Mouse (Mus musculus) embryo, embryonic 11 days (tissue): Measurements from ENCODE around the gene Rab25.

ENCODE experiments used
- DNase-seq: peaks from one replicate; pipeline ENCODE4 v3.0.0-alpha.2; 2015

Rab25 gene

DNA sequence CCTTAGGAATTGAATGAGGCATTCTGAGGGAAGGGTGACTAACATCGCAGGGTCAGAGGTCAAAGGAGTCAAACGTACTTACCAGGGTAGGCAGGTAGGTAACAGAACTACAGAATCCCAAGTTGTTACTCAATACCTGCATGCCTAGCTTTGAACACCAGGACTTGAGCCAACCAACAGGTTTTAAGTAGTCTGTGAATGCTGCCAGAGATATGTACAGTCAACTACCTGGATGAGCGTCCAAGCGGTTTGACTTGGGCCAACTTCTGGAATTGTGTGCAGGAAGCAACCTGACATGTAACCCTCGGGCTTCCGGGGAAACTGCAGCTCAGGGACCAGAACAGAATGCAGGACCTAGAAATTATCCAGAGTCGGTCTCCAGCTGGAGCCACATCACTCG is 25.1 kb downstream of the Rab25 start:
- DNase-seq = no peak

DNA sequence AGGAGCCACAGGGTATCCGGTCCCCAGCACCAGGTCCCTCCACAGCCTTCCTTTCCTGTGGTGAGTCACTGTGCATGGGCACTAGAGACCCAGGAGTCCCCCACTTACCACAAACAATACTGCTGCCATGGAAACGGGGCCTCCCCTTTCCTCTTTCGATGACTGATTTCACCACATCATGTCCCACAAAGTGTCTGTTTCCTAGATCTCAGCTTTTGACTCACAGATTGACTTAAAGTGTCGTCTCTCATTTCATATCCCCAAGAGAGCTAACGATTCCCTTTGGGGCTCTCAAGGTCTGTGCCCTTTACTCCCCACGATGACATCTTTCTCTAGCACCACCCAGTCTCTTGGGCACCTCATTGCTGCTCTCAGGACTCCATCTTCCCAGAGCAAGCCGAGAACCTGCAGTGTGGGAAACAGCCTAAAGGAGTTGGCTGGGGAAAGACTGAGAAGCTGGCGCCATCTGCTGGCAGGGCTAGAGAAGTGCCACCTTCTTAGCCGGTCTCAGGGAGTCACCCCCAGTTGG is 26.2 kb downstream of the Rab25 start:
- DNase-seq = peak; percentile 82

DNA sequence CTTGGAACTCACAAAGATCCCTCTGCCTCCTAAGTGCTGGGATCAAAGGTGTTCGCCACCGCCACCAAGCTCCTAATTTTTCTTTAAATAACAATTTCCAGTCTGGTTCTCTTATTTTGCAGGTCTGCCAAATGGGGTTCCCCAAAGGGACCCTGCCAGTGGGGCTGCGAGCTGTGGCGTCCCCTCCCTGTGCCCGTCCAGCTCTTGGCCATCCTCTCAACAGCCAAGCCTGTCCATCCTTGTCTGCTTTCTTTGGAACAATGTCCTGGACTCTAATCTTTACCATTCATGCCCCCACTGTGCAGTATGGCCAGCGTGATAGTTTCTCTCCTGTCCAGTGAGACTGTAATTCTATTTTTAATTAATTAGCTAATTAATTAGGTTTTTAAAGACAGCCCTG is 26.9 kb downstream of the Rab25 start:
- no peak for DNase-seq

DNA sequence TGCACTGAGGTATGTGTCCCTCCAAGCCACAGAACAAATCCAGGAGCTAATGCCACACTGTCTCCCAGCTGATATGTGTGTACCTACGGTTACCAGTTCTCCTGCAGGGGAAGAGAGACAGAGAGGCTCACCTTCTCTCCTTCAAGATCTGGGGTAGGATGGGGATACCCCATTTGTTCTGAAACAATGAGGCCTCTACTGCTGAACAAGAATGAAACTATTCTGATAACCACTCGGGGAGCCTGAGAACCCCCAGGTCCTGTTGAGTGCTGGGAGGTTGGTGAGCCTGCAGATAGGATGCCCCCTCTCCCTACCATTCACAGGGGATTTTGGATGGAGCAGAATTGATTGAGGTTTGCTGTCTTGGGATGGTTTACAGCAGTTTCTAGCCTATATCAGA is 28.0 kb downstream of the Rab25 start:
- no peak for DNase-seq

DNA sequence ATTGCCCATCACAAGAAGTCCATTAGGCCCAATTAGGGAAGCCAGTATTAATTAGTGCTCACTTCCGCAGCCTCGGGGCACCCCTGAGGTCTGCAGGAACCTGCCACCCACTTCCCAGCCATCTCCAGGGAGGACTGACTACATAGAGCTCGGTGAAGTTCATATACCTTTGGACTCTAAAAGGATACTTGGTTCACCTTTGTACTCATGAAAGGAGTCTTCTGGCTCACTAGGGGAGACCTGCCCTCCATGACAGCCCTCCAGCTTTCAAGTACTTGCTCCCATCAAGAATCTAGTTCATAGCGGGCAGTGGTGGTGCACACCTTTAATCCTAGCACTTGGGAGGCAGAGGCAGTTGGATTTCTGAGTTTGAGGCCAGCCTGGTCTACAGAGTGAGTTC is 29.7 kb downstream of the Rab25 start:
- no peak for DNase-seq

DNA sequence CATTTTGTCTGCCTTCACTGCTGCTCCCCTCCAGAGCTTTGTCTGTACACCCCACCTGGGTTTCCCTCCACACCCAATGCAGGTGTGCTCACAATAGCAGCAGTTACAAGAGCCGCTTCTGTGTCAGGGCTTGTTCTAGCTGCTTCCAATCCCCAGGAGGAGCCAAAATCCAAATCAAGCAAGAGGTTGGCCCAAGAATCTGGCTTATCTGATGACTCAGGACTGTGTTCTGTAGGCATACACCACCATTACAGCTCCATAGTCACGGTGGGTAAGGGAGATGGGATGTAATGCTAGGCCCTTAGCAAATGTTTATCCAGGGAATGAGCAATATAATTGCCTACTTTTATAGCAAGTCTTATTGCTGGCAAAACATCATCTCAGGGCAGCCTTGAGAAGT is 31.7 kb downstream of the Rab25 start:
- no peak for DNase-seq

DNA sequence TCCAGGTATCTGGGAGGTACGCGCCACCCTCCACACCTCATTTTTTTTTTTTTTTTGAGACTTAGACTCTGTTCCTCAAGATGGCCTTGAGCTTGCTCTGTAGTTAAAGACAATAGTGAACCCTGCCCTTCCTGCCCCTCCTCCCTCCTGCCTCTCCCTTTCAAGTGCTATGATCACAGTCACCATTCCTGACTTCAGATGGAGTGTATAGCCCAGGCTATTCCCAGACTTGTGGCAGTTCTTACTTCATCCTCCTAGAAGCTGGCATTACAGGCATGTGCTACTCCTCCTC is 33.1 kb downstream of the Rab25 start:
- no peak for DNase-seq

DNA sequence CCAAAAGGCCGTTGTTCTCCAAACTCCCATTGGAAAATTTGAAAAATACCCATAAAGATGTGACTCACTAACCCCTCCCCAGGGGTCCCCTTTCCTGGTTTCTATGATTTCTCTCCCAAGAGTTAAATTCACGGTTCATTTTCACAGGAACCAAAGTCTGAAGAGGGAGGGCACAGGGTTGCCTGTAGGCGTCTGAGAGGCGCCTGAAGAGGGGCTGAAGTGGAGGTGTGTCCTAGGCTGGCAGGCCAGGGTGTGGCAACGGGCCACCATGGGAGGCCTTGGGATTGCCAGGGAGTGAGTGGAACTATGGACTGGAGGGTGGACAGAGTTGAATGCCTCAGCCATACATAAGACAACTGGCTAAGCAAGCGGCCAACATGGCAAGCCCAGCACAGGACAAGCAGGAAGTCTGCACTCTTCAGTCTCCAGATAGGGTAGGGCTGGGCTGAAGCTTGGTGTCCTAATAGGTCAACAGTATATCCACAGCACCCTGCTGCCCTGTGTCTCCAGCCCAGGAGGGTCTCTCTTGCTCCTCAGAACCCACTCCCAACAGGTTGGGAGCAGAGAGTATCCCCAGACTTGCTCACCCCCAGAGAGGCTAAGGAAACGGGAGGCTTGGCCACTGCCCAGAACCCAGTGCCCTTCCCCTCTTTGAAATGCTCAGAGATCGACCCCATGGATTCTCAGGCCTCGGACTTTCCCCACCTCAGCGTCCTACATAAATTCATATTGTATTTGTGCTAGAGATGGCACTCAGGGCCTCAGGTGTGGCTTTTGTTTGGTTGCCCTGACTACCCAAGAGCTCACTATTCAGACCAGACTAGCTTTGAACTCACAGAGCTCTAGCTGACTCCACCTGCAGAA is 33.6 kb downstream of the Rab25 start:
- DNase-seq = no peak

DNA sequence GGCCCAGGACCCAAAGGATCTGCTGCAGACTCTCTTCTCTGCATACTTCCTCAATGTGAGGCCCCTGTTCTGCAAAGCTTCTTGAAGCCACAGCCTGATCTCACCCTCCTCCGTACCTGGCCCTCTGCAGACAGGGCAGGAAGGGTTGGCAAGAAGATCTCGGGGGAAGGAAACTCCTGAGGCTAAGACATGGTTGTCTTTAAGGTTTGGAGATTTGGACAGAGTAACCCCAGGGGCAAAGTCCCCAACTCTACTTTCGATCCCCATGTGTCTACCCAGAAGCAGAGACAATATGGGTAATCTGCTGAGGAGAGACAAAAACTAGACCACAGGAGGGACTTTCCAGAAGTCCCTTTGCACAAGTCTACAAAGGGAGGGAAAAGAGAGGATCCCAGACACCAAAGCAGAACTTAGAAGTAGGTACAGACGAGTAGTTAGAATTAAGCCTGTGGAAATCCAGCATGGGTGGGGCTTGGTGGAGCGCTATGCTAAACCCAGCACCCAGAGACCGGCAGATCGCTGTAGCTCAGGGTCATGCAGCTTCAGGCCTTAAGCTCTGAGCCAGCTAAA is 34.5 kb downstream of the Rab25 start:
- no peak for DNase-seq

DNA sequence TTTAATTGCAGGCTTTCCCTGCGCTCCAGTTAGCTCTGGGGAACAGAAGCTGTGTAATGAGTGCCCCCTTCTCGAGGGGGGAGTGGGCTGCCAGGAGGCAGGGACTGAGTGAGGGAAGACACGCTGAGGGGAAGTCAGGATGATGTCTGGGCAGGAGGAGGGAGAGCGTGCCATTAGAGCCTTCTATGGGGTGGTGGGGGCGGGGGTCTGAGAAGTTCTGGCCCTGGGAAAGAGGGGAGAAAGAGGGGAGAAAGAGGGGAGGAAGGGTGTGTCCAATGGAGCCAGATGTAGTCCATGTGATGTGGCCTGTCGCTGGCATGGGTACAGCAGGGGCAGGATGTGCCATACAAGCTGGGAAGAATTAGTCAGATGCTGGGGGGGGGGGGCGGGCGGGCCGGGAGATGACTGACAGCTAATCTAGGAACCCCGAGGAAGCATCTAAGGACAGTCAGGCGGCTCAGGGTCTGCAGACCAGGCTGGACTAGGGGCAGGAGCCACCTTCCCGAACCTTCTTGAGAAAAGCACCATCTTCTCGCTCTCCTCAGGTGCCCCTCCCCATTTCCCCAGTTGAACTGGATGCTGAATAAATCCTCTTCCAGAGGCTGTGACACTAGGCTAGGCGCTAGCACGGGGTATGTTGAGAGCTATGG is 35.1 kb downstream of the Rab25 start:
- no peak for DNase-seq

DNA sequence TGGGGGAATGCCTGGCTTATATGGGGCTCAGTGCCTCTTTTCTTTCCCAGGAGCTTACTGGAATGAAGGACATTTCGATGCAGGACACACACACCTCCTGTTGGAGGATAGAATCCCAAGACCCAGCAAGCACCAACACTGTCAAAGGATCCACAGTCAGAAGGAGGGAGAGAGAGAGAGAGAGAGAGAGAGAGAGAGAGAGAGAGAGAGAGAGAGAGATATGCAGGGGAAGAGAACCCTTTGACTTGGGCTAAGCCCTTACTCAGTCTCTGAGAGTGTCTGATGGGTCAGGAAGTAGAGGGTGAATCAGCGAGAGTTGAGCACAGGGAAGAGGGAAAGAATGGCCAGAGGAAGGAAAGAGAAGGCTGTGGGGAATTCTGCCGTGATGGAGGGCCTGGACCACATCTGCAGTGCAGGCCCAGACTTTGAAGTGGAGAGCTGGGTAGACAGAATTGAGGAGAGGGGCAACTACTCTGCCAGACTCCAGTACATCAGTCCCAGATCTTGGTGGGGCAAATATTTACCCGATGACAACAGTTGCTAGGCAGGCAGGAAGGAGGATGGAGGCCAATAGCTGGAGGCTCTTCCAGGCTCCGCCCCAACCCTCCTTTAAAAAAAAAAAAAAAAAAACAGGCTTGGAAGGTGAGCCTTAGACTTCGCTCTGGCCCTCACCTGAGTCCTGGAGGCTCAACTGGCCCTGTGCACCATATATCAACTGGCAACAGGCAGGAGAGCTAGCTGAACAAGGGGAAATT is 35.8 kb downstream of the Rab25 start:
- DNase-seq = no peak

DNA sequence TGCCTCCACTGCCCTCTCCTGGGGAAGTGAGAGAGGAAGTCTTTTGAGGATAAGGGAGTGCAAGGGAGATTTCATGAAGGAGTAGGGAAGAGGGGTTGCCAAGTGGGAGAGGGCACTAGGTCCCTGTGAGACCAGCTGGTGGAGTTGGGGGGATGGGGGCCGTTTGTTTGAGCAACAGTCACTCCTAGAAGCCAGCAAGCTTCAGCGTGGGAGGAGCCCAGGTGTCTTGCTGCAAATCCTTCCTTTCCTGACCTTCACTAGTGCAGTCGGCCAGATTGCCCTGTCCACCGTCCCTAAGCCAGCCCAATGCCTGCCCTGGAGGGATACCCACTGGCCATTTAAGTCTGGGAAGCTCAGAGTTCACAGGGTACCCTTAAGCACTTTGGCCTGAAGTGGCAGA is 36.5 kb downstream of the Rab25 start:
- DNase-seq = no peak

DNA sequence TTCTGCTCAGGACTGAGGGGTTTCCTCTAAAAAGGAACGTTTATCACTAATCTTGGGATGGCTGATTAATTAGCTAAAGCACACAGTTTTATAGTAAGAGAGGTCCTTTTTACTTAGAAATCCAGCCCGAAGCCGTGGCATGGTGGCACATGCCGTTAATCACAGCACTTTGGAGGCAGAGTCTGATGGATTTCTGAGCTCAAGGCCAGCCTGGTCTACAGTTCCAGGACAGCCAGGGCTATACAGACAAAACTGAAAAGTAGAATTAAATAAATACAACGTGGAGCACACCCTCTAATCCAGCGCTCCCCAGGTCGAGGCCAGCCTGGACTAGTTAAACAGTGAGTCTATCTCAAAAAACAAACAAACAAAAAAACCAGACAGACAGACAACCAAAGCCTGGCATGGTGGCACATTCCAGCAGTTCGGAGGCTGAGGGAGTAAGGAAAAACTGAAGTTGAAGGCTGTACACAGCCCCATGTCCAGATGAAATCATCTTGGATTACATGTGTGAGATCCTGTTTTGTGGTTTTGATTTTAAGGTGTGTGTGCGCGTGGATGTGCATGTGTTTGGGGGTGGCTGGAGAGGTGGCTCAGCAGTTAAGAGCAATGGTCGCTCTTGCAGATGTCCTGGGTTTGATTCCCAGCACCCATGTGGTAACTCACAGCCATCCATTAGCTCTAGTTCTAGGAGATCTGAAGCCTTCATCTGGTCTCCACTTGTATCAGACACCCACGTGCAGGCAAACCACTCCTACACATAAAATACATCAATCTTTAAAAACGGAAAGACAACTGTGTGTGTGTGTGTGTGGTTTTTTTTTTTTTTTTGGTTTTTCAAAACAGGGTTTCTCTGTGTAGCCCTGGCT is 37.4 kb downstream of the Rab25 start:
- DNase-seq = no peak

DNA sequence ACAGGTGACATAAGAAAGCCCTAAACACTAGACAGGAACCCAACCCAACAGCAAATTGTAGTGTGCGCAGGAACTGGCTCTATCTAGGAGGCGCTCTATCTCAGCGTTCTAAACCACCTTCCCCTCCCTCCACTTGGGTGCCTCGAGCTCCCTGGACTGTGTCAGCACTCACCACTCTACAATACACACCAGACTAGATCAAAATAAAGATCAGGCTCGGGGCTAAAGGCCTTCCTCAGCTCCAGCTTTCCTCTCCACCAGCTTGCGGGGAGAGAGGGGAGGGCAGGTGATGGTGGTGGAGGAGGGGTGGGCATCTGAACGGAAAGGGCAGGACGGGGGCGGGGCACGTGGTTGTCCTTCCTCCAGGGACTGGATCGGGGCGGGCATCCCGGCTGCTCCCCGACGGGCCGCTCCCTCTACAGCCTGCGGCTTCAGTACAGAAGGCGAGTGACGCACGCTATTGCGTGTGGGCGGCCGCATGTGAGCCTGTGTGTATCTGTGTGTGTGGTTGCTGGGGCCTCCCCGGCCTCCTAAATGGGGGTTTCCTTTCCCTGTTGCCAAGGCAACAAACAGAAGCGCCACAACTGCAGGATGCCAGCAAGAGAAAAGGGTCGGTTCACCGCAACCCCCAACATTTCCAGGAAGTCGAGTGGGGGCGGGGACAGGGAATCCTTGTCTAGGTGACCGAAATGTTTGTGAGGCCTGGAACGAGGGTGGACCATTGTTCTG is 38.2 kb downstream of the Rab25 start, which contains the start of gene Lmna:
Gene Lmna, minus strand, starts transcription at position 265 of the 729 bp plus-strand sequence.
- peak; percentile 94 for DNase-seq

DNA sequence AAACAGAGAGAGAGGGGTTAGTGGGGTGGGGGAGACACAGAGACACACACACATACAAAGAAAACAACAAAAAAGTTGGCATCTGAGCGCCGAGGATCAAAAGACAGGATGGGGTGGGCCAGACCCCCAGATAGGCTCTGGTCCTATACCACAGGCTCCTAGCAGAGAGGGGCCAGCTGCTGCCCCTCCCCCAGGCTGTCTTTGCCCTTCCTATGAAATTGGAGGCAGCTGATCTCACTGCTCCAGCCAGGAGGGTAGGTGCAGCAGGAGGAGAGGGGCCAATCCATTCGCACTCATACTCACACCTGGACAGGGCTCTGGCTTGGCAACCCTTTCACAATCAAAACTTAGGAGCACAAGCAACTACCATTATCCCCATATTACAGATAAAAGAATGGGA is 38.9 kb downstream of the Rab25 start:
- no peak for DNase-seq

DNA sequence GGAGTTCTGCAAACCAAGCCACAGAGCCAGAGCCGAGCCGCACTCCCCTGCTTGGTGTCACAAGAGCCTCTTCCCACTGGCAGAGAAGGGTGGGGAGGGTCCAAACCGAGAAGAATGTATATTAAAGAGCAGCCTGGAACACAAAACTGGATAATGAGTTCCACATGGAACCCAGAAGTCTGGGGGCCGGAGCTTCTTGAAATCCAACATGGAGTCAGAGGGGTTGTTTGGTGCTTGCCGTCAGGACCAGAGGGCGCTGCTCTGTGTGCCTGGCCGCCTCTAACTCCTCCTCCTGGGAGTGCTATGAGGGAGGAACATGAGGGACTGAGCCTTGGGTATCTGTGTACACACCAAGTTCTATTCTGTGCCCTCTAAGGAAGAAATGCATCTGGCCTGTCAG is 42.3 kb downstream of the Rab25 start:
- no peak for DNase-seq

DNA sequence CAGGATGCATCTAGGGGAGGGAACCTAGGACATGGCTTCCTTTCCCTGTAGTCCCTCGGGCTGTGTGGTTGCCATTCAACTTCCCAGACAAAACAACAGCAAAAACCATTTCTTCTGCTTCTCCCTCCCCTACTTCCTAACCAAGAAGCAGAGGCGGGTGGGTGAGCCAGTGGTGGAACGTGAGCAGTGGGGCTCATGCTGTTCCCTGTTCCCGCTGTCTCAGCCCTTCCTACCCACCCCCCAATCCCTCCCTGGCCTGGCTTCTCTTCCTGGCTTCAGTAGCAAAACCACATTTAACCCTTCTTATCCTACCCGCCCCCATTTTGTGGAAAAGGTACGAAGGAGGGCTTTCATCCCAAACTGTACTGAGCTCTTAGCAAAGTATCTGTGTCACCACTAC is 43.0 kb downstream of the Rab25 start:
- DNase-seq = no peak

DNA sequence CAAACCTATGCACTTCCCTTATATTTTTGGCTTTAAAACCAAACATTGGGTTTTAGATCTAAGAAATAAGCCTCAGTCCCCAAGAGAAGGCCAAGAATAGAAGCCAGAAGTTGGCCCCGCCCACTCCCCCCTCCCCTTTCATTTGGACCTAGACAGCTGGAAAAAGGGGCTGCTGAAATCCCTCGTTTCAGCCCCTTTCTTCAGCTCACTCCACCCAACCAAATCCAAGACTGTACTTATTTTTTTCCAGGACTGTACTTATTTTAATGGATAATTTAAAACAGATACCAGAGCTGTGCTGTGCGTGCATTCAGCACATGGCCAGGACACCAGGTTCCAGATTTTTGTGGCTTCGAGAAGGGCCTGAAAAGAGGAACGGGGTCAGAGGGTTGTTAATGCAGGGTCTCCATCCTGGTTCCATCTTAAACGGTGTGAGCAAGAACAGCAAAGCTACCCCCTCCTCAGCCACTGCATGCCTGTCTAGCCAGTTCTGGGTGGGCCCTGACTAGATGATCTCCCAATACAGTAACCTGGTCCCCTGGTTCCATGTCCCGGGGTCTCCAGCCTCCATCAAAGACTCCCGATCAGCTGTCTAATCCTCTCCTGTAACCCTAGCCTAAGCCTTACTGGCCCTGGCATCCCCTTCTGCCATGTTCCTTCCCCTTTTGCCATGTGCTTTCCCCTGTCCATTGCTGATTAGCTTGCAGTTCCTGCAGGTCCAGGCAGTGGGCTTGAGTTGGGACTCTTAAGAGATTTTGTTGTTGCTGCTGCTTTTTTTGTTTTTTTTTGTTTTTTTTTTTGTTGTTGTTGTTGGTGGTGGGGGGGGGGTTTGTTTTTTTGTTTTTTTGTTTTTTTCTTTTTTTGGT is 44.0 kb downstream of the Rab25 start:
- no peak for DNase-seq

DNA sequence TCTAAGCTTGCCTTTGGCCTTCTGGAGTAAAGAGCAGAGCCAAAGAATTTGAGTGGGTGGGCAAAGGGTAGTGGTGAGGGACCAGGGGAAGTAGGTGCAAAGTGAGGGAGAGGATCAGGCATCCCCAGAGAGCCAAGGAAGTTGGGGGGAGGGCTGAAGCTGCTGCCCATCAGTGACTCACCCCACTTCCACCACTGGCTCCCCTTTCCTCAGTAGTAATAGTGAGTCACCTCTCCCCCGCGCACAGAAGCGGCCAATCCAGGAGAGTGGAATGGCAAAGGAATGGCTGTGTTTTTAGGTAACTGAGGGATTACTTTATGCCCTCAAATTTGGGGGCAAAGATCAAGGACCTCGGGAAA is 44.6 kb downstream of the Rab25 start:
- no peak for DNase-seq

DNA sequence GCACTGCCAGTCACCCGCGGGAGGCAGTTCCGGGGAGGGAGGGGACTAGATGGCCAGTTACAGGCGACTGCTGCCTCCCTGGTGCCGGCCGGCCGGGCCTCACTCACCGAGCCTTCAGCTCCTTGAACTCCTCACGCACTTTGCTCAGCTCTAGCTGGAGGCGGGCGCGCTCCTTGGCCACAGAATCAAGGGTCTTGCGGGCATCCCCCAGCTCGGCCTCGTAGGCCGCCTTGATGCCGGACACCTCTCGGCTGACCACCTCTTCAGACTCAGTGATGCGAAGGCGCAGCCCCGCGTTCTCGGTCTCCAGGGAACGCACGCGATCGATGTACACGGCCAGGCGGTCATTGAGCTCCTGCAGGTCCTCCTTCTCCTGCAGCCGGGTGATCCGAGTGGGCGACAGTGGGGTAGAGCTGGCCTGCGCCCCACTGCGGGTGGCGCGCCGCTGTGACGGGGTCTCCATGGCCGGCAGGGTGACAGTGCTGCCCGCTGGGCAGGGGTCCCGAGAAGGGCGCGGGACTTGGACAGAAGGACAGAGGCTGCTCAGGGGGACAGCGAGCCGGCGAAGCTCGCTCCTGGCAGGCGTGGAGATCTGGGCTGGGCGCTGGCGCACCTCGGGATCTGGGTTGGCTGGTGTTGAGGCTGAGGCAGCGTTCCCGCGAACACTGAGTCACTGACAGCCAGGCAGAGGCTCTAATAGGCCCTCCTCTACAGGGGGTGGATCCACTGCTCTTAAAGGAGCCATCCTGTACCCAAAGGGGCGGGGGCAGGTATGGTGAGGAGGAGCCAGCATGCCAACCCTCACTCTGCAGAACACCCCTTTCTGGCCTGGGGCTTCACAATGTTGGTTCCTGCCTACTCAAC is 45.2 kb downstream of the Rab25 start:
- peak; percentile 79 for DNase-seq
